Mouse (Mus musculus) layer of hippocampus, adult 2 months (tissue): ENCODE results near the gene Mup16. TPM values are rescaled to one million over a fixed set of nuclear protein-coding genes. Genes with fewer than 3 reads are reported as not detected.
A peak's percentile ranks its signal among the peaks of the same experiment; 100 is the strongest.
"Not testable (repeated sequence)": the region's sequence is repeated elsewhere in the genome, so short reads cannot be mapped to it uniquely, and the experiment has no call there.

Experiments
- DNase-seq, 2 experiments: peaks; one replicate each; pipeline ENCODE4 v3.0.0; 2022; ENCODE audit warnings: low spot score in 2 of 2
- H3K27ac ChIP-seq: fragments of 200-600 bp; 2 replicates; pipeline ENCODE4 v1.8.1; 2022
- H3K4me3 ChIP-seq: fragments of 200-600 bp; 2 replicates; pipeline ENCODE4 v1.8.1; 2022; ENCODE audit warnings: mild to moderate bottlenecking
- CTCF ChIP-seq: fragments of 200-600 bp; conservative IDR thresholded peaks from 2 replicates; pipeline ENCODE4 v1.8.1; 2022; ENCODE audit warnings: antibody characterized with exemption, mild to moderate bottlenecking, moderate library complexity
- long read RNA-seq, 2 experiments: library from polyadenylated mRNA; stranded (forward); transcript quantifications; one replicate each; pipeline ENCODE4 v2.0.0; 2021; ENCODE audit warnings: borderline mapping rate in 2 of 2
- total RNA-seq, 2 experiments: library from RNA; stranded (reverse); gene quantifications; 2 replicates each; pipeline ENCODE4 v1.2.3; 2021

Gene Mup16
- total RNA-seq: not detected
- long read RNA-seq, experiment 1: 0 reads
- long read RNA-seq, experiment 2: 0 reads

GRCm38 (mm10) chr4:61519431-61519830, at the start of gene Mup16:
Gene Mup16, minus strand, starts transcription at chr4:61519531.
- not testable (repeated sequence) for DNase-seq, H3K27ac ChIP-seq, H3K4me3 ChIP-seq

DNA sequence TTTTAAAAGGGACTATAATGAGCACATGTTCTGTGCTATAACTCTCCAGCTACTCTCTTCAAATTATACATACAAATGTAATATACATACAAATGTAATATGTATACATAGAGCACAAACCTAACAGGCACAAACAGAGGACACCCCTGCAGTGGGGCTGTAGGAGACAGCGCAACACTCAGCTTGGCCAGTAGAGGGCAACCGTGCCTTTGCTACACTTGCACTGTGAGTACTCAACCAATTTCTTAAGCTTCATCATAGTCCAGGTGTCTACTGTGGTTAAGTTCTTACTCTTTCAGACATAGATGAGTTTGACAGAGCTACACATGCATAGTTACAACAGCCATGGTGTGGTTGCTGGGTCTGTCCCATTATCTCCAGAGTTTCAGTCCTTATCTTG, 36.6 kb upstream of the Mup16 start:
- peak; percentile 62 for TF ChIP-seq CTCF
- H3K27ac ChIP-seq, H3K4me3 ChIP-seq: not testable (repeated sequence)
- DNase-seq: peak; percentile 3 to 15

Other genes with a start within 250 kb of the Mup16 start
- not detected for gene Mup14, start 215.5 kb downstream of the Mup16 start, total RNA-seq
- gene Mup15, start 79.8 kb downstream of the Mup16 start, total RNA-seq: not detected
- not detected for gene Mup17, start 76.3 kb upstream of the Mup16 start, total RNA-seq
- not detected for gene Mup18, start 154.6 kb upstream of the Mup16 start, total RNA-seq